ENCODE assay signal across 8 mouse cellular contexts in genomic region chr5:146905486-146906172, GRCm38 (mm10). TPM values are rescaled to one million over a fixed set of nuclear protein-coding genes. Genes with fewer than 3 reads are reported as not detected.
DNase-seq lines count a peak whose midpoint lies in the region; ATAC-seq and TF ChIP-seq lines count a peak whose summit lies in the region.

No protein-coding gene starts in this region.

- H3K36me3 ChIP-seq in hindbrain, postnatal 0 days (ENCODE audit: insufficient read depth, low read length) = no peaks in the 10 kb centered on the region

- peak; percentile 59 for ATAC-seq in hindbrain, postnatal 0 days
- ATAC-seq in megakaryocyte-erythroid progenitor cell, adult 5-6 weeks (replicated peaks; ENCODE audit: low FRiP score, low TSS enrichment, poor library complexity, severe bottlenecking) = peak; percentile 76

- H3K4me1 ChIP-seq in hindbrain, postnatal 0 days (ENCODE audit: insufficient read depth, low read length) = 0 out of 2 replicates have a peak, but pooled peaks cover 3% of the 10 kb centered on the region

- H3K27me3 ChIP-seq in hindbrain, postnatal 0 days (ENCODE audit: insufficient read depth, low read length) = no peaks in the 10 kb centered on the region

- TF ChIP-seq CTCF in hindbrain, postnatal 0 days (IDR thresholded peaks at IDR 0.05; ENCODE audit: low read depth) = peak; percentile 92

- WGBS in hindbrain, postnatal 0 days = 28% methylated on average over 14 of the region's 14 CpGs

- DNase-seq in adipocyte (ENCODE audit: low spot score) = peak; percentile 87
- DNase-seq in cerebellum, postnatal 36 days = peak; percentile 76 to 78
- DNase-seq in gastrocnemius, adult 18-20 months (ENCODE audit: low spot score) = peak; percentile 59
- peak; percentile 93 for DNase-seq in hindbrain, postnatal 0 days (ENCODE audit: low spot score)
- peak; percentile 52 to 79 for DNase-seq in left cerebral cortex, postnatal 14 days (ENCODE audit: low spot score in 2 of 2)
- peak; percentile 45 for DNase-seq in right cerebral cortex, postnatal 25 days
- DNase-seq in urinary bladder, postnatal 36 days (ENCODE audit: low spot score in 2 of 2) = peak; percentile 60 to 61

- H3K9ac ChIP-seq in hindbrain, postnatal 0 days (replicated peaks; ENCODE audit: low read length) = no peak overlapping the region

- H3K27ac ChIP-seq in hindbrain, postnatal 0 days = no peak overlapping the region

- no peak overlapping the region for H3K4me3 ChIP-seq in hindbrain, postnatal 0 days (ENCODE audit: low read length)

- peak overlapping the region; percentile 40; the same call in 1 of the 2 replicates for H3K4me2 ChIP-seq in hindbrain, postnatal 0 days (ENCODE audit: low read depth, low read length)

- intact Hi-C loops in left cerebral cortex, postnatal 14 days (cut with DNase I) = loop anchor here (2.0 kb wide), 1 partner anchor 413 kb away; no protein-coding TSS in a partner anchor

- no peaks in the 10 kb centered on the region for H3K9me3 ChIP-seq in hindbrain, postnatal 0 days (ENCODE audit: low read length)

RNA-seq across cellular contexts. Expression of gene Gtf3a, which starts 42.8 kb away (rescaled TPM):
- total RNA-seq in gastrocnemius, adult 18-20 months (2021) = 10 to 100 TPM; 26.4 to 27.9 TPM
- 53.3 and 71.5 TPM in 2 replicates for total RNA-seq in hindbrain, postnatal 0 days (2014; rRNA removed)
- polyA plus RNA-seq in hindbrain, postnatal 0 days (2015; fragmentation: Nextera tagmentation; extraction: Ambion mirVana) = 94.0 and 96.6 TPM in 2 replicates
- 10 to 100 TPM; 23.9 to 29.1 TPM for total RNA-seq in left cerebral cortex, postnatal 14 days (2021)
- 70.1 and 96.8 TPM in 2 replicates for total RNA-seq in megakaryocyte-erythroid progenitor cell, adult 5-6 weeks (2014; fragmentation: Nextera tagmentation)
- total RNA-seq in megakaryocyte-erythroid progenitor cell, adult 5-6 weeks (2017) = 144 and 151 TPM in 2 replicates

RNA-seq across cellular contexts. Expression of gene Mtif3, which starts 58.0 kb away (rescaled TPM):
- 10 to 100 TPM; 22.1 to 24.3 TPM for total RNA-seq in gastrocnemius, adult 18-20 months (2021)
- 9.9 and 11.7 TPM in 2 replicates for total RNA-seq in hindbrain, postnatal 0 days (2014; rRNA removed)
- polyA plus RNA-seq in hindbrain, postnatal 0 days (2015; fragmentation: Nextera tagmentation; extraction: Ambion mirVana) = 20.3 and 21.1 TPM in 2 replicates
- total RNA-seq in left cerebral cortex, postnatal 14 days (2021) = 10 to 100 TPM; 20.9 to 22.6 TPM
- 9.4 and 17.2 TPM in 2 replicates for total RNA-seq in megakaryocyte-erythroid progenitor cell, adult 5-6 weeks (2014; fragmentation: Nextera tagmentation)
- total RNA-seq in megakaryocyte-erythroid progenitor cell, adult 5-6 weeks (2017) = 41.2 and 43.1 TPM in 2 replicates
